Mouse (Mus musculus) CH12F3 (cell line): ENCODE measurements around the gene Mettl7a1.
"Not testable (repeated sequence)": the region's sequence is repeated elsewhere in the genome, so short reads cannot be mapped to it uniquely, and the experiment has no call there.

Source experiments
- in situ Hi-C: fragments of 300-500 bp; cut with MboI; formaldehyde crosslinking; loops from 2 replicates; pipeline ENCODE4 v1.14.3; 2020; ENCODE audit warnings: low sequenced_read_pairs

Gene Mettl7a1

DNA sequence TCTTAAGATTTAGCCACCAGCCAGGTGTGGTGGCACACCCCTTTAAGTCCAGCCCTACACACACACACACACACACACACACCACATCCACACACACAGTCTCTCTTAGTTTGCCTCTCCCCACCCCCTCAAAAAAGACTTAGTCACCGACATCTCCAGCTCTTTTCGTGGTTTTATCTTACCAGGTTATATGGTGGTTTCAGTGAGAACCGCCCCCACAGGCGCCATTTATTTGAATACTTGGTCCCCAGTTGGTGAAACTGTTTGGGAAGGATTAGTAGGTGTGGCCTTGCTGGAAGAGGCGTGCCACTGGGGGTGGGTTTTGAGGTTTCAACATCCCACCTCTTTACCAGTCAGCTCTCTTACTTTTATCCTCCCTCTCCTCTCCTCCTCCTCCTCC lies 6.1 kb upstream of the Mettl7a1 start:
- in situ Hi-C loops: no loop called here

DNA sequence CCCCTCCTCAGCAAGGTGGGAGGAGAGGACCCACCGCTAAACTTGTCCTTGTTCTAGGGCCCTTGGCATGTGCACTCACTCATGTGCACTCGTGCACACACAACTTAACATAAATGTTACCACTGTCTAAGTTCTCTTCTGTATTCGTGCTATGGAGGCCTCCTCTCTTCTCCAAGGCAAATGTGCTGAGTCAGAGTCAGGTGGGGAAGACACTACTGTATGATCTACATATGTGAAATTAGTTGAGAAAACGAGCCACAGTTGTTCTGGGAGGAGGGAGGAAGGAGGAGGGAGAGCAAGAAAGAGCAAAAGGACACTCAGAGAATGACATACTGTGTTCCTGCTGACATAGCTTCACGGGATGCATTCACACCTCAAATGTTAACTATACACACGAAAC lies 3.4 kb upstream of the Mettl7a1 start:
- in situ Hi-C loops: no loop called here

DNA sequence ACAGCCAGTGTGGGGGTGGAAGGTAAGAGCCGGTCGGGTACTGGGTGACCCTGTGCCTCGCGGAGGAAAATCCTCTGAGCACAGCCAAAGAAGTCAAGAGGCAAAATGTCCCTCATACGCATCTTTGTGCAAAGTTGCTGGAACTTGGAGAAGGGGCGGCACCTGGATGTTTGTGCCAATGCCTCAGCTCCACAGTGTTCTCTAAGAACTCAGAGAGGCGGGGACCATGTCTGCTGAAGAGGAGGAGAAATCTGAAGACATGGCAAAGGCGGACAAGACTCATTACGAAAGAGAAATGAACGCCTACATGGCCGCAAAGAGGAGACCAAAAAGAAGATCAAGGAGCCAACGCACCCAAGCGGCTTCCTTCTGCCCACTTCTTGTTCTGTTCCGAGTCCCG lies 2.4 kb upstream of the Mettl7a1 start:
- in situ Hi-C loops: no loop called here

DNA sequence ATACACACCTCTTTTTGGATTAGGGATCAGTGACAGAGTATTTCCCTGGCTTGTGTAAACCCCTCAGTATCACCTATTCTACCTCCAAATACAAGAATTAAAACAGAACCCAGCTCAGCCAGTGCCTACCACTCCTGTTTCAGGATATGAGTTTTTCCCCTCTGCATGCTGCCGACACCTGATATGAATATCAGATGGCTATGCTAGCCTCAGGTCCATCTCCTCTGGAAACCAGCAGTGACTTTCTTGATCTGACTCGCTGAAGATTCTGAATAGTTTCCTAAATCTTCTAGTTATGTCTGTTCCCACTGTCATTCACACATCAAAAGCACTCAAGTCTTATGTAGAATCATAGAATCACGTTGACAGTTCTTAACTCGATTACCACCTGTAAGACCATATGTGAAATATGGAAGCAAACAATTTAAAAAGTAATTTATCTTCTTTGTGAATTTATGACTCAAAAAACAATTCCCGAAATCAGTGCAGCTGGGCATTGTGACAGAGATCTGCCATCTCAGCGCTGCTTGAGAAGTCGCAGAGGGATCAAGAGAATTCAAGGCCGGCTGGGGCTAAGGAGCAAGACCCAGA lies 417 bp upstream of the Mettl7a1 start:
- in situ Hi-C loops: no loop called here

DNA sequence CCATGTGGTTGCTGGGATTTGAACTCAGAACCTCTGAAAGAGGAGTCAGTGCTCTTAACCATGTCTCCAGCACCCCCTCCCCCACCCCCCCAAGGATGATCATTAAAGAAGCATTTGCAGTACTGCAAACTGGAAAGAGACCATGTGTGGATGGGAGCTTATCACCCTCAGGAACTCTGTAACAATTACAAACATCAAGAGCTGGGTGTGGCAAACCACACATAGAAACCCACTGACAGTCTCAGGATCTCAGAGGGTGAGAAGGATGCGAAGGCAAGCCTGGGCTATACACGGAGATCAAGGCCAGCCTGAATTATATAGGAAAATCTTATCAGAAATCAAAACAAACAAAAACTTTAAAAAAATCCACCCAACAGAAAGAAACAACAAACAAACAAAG lies 2.3 kb downstream of the Mettl7a1 start:
- in situ Hi-C loops: no loop called here

DNA sequence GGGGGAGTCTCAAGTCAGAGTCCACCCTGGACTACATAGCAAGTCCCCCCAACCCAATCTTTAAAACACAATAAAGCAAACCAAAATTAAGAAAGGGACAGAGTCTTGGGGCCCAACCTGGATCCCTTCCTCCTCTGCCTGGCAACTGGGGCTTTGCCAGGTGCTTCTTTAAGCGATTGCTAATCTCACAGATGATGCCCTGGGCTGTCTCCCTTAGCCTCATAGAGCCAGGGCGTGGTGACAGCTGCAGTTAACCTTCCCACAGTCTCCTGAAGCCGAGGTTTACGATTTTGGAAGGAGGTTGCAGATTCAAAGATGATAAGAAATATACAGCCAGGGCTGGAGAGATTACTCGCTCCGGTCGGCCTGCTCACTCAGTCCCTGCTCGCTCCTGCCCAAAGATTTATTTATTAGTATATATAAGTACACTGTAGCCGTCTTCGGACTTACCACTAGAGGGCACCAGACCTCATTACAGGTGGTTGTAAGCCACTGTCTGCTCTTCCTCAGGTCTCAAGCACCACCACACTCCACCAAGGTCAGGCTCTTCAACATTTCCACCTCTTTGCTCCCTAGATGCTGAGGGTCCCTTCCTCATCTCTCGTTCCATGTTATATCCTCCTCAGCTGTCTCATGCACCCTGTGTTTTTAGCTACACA lies 3.6 kb downstream of the Mettl7a1 start:
- in situ Hi-C loops: not testable (repeated sequence)

DNA sequence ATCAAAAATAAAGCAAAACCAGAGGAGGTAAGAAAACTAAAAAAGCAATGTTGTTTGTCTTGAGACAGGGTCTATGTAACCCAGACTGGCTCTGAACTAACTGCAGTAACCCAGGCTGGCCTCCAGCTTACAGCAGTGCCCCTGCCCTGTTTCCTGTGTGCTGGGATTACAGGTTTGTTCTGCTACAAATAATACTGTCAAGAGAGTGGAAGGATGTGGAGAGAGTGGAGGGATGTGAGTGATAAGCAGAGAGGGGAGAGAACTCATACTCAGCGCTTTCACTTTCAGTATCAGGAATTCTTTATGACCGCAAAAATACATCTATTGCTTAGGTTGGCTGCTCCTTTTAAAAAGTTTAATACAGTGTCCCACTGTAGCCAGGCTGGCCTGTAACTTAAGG lies 8.4 kb downstream of the Mettl7a1 start:
- in situ Hi-C loops: no loop called here

DNA sequence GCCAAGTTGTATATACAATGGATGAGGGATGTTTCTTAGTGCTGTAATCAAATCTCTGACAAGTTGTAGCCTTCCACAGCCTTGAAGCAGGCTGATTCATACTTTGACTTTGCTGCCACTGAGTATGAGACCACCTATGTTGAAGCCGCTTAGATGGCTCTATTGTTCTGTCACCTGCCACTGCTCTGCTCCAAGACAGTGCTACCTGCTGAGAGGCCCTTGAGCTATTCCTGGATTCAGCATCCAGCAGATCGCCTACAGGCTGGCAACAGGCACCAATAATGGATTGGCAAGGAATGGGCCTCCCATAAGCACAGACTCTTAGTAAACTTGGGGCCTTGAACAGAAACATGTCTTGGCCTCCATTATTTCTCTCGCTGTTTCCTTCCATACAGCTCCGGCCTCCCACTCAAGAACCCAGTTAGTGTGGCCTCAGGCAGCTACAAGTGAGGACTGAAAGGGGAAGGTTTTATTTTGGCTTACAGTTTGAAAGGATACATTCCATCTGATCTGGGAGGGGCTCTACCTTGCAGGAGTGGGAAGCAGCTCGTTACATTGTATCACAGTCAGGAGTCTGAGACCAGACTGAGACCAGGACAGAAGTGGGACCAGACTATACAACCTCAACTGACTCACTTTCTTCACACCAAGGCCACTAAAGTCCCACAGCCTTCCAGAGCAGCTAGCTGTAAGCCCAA lies 10.7 kb downstream of the Mettl7a1 start:
- in situ Hi-C loops: no loop called here

DNA sequence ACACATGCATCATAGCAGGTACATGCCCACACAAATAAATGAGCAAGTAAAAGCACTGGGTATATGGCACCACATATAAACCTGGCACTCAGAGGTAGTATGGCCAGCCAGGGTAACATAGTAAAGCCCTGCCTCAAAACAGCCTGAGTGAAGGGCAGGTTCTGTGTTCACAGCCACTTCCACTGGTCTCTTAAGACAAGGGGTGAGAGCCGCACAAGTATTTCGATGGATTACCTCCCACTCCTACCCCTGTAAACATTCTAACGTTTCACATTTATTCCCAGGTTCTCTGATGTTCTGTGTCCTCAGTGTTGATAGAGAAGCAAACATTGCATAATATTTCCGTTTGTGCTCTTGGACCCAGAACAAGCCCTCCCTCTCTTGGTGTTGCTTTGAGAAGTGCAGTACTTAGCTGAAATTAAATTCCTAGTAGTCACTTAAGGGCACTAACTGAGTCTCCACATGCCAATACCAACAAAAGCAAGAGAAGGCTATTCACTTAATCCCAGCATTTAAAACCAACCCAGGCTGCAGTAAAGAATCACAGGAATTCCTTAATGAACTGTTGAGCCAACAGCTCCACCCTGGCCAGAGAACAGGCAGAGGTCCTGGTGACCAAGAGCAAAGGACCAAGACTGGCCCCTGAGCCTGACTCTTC lies 14.2 kb downstream of the Mettl7a1 start:
- in situ Hi-C loops: not testable (repeated sequence)

DNA sequence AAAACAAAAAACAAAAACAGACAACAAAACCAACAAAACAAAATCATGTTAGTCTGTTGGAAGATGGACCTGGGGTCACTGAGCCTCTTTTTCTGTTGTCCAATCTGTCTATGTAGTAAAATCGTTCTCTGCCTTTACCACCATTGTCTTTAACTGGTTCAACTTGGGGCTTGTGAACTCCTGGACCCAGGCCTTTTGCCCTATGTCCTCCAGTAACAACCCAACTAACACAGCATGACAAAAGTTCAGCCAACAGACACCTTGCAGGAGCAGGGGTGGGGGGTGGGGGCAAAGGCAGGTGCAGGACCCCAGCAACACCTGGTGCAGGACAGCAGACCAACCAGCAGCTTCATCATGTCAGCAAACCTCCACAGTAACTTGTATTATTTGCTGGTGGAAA lies 15.9 kb downstream of the Mettl7a1 start:
- in situ Hi-C loops: no loop called here

DNA sequence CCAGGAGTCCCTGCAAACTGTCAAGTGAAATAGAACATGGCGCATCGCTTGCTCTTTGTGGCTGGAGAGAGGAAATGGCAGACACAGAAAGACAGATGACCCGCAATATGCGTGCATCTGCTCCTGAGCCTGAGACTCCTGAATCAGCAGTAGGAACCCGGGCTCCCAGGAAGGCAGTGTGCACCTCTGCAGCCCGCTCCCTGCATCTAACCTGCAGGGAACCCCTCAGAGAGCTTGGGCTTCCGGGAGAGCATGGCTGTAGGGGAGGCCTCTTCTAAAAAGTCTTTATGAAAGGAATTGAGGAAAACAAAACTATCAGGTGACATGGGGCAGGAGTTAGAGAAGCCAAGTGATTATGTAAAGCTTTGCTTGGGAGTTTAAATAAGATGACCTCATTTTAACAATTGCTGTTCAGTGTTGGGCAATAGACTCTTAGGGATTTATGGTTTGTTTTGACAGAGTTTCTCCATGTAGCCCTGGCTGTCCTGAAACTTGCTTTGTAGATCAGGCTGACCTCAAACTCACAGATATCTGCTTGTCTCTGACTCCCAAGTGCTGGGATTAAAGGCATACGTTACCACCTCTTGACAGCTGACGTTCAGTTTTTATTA lies 16.5 kb downstream of the Mettl7a1 start:
- in situ Hi-C loops: no loop called here

DNA sequence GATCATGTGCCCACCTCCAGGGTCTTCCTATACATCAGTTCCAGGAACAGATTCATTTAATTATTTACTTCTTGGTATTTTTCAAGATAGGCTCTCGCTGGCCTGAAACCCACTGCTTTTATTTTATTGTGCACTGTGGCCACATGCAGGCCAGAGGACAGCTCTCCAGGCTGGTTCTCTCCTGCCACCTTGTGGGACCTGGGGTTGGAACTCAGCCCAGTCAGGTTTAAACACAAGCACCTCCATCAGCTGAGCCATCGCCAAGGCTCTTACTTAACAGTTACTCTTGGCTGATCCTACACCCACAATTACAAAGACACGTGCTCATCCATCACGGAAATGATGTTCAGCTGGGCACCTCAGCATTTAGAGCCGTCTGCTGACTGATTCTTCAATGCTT lies 17.2 kb downstream of the Mettl7a1 start:
- in situ Hi-C loops: no loop called here

DNA sequence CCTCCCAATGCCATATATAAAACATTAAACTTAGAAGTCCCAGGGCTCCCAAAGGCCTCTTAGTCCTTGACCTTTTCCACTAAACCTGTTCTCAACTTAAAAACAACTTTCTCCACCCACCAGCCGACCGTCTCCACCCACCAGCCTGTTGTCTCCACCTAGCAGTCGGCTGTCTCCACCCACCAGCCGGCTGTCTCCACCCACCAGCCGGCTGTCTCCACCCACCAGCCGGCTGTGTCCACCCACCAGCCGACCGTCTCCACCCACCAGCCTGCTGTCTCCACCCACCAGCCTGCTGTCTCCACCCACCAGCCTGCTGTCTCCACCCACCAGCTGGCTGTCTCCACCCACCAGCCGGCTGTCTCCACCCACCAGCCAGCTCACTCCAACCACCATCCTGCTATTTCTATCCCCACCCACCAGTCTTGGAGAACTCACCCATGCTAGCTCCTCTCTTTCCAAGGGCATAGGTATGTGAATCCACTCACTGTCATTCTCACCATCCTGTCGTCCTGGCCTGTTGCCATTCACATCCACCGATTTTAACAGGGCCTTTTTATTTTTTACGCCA lies 20.2 kb downstream of the Mettl7a1 start:
- in situ Hi-C loops: no loop called here

DNA sequence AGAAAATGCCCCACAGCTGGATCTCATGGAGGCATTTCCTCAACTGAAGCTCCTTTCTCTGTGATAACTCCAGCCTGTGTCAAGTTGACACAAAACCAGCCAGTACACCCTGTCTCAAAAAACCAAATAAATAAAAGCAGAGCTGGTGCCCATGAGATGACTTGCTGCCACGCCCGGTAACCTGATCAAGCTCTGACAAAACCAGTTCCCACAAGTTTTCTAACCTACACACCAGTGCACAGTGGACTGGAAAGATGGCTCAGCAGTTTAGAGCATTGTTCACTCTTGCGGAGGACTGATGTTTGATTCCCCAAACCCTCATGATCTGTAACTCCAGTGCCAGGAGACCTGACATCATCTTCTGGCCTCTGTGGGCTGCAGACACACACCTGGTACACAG lies 21.3 kb downstream of the Mettl7a1 start:
- in situ Hi-C loops: no loop called here

DNA sequence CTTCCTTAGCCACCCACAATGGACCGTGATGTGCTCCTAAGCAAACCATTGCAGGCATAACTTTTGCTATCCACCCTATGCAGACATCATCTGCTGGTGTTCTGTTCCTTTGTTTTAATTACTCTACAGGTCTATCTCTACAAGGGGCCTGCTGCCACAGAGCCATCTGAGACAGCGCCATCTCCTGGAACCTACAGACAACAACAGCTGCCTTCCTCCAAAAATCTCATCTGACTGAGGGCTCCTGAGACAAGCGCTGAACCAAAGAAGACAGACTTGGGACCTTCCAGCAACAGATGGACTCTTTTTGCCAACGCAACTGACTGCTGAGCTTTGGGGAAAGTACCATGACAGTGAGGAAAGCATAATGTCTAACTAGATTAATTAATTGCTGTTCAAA lies 24.1 kb downstream of the Mettl7a1 start:
- in situ Hi-C loops: not testable (repeated sequence)

DNA sequence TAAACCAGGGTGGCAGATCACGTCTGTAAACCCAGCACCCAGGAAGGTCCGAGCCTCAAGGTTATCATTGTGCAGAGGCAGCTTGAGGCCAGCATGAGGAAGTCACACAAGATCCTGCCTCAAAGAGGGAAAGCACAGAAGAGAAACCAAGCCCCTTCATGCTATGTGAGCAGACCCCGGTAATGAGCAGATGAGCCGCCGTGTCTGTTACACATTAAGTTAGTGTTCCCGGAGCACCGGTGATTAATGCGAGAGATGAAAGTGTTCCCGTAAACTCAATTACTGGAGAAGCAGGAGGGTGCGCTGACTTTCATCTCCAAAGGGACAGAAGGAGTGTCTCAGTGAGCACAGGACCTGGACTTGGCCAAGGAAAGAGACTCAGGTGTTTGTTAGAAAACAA lies 25.4 kb downstream of the Mettl7a1 start:
- in situ Hi-C loops: not testable (repeated sequence)

DNA sequence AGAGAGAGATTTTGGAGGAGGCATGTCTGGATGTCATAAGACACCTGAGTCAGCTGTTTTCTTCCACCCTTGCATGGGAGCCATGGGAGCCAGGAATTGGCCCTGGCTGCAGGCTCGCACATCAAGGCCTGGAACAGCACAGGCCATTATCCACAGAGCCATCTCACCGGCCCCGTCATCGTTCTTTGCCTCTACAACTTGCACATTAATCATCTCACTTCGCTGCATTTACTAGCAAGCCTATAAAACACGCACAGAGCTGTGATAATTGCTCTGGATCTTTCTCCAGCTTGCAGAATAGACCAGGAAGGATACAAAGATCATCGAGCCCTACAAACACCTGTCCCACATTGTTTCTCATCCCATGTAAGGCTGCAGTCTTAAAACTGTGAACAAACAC lies 26.8 kb downstream of the Mettl7a1 start:
- in situ Hi-C loops: no loop called here

DNA sequence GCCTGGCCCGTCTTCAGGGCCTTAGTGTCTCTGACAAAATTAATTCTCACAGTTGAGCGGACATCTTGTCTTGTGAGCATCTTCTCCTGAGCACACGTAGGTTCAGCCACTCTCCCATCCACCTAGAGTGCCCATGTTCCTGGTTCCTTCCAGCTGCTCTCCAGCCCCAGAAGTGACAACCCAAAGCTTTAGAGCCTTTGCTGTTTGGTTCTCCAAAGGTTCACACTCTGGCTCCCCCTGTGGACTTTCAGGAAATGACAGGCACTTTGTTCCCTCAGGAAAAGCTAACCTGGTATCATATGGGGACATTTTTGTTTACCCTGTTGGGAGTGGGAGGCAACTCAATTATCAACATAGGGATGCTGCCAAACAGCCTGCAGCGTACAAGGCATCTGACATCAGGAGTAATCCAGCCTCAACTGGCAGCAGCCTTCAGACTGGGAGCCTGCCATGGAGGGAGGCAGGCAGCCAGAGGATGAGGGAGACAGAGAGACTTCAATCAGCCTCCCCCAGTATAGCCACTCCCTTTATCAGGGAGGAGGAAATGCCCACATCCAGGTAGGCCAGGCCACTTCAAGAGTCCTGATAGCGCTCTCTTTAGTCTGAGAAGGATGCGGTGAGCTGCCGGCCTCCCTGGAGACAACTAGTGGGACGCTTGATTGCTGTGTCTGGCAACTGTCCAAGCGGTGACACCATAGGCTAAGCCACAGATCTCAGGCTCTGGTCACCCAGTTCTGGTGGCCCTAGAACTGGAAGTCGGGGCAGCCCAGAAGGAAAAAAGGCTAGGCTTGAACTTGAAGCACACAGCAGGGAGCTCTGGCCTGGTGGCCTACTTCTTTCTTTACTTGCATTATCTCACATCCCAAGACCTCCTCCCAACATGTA lies 28.4 kb downstream of the Mettl7a1 start:
- in situ Hi-C loops: not testable (repeated sequence)

DNA sequence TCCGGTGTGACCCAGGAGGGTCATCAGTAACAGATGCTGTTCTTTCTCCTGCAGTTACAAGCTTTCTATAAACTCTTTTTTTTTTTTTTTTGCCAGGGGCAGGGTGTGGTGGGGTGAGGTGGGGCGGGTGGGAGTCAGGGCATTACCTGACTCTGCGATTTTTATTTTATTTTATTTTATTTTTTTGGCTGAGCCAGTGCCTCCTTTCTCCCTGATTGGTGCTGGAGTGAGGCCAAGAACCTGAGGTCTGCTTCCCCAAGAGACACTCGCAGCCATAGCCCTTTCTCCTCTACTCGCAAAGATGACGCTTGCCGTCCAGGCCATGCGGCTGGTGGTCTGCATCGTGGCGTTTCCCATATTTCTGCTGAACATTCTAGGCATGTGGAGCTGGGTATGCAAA lies 30.7 kb downstream of the Mettl7a1 start, which contains the start of gene Mettl7a3:
TSS of gene Mettl7a3 (plus strand) at position 301 of the 400 bp plus-strand sequence.
- in situ Hi-C loops: no loop called here

DNA sequence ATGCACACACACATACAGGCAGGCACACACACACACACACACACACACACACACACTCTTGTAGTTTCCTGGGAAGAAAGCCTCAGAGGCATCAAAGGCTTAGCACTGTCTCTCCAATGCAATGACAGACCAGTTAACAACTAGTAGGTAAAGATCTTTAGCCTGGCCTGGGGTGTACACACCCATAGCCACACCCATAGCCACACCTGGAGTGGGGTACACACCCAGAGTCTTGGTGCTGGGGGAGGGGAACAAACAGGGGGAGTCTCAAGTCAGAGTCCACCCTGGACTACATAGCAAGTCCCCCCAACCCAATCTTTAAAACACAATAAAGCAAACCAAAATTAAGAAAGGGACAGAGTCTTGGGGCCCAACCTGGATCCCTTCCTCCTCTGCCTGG lies 33.4 kb downstream of the Mettl7a1 start:
- in situ Hi-C loops: not testable (repeated sequence)
